Mouse (Mus musculus): ENCODE data around the gene Adamts14.

GRCm38 (mm10) chr10:61156453-61156852 is 116.8 kb downstream of the Adamts14 start:
- TF ChIP-seq TAL1 (conservative IDR thresholded peaks at IDR 0.05; ENCODE audit: low read depth, low read length) (no peak), POLR2AphosphoS5 (IDR thresholded peaks at IDR 0.05; ENCODE audit: insufficient replicate concordance, low read depth, low read length) (no peak), CTCF (IDR thresholded peaks at IDR 0.05; ENCODE audit: low read depth, low read length) (no peak), GATA1 (IDR thresholded peaks at IDR 0.05; ENCODE audit: borderline replicate concordance, low read length) (no peak)
